Mouse (Mus musculus) MEL (cell line): Measurements from ENCODE around the gene Nans. TPM values are rescaled to one million over a fixed set of nuclear protein-coding genes. Genes with fewer than 3 reads are reported as not detected.

ENCODE experiments used
- DNase-seq: peaks from one replicate; pipeline ENCODE4 v3.0.0; 2011; ENCODE audit warnings: low read depth, low spot score
- H3K27ac ChIP-seq: 2 replicates; pipeline ENCODE4 v1.5.1; 2012; ENCODE audit warnings: low read depth, mild to moderate bottlenecking, control low read depth, low read length, moderate library complexity; ENCODE audit not compliant: control insufficient read depth
- H3K27me3 ChIP-seq, 2 experiments: fragments of 150-350 bp in 1 of 2; sonication (generic) in 1 of 2; 2 replicates each; pipeline ENCODE4 v1.6.1; 2012; ENCODE audit warnings: low read length in 2 of 2, mild to moderate bottlenecking in 2 of 2, improper control_type of control experiment in 1 of 2, moderate library complexity in 1 of 2; ENCODE audit not compliant: insufficient read depth in 2 of 2, control insufficient read depth in 1 of 2
- H3K36me3 ChIP-seq, 2 experiments: 2 replicates each; pipeline ENCODE4 v1.6.1; 2012 to 2014; ENCODE audit warnings: low read length in 2 of 2, improper control_type of control experiment in 1 of 2, inconsistent platforms in 1 of 2, mild to moderate bottlenecking in 1 of 2; ENCODE audit not compliant: insufficient read depth in 2 of 2, control insufficient read depth in 1 of 2
- H3K4me1 ChIP-seq, 2 experiments: fragments of 150-350 bp in 1 of 2; sonication (generic) in 1 of 2; 2 replicates each; pipeline ENCODE4 v1.6.1; 2012; ENCODE audit warnings: low read length in 2 of 2, improper control_type of control experiment in 1 of 2, mild to moderate bottlenecking in 1 of 2; ENCODE audit not compliant: insufficient read depth in 2 of 2, control insufficient read depth in 1 of 2
- H3K4me3 ChIP-seq, 2 experiments: fragments of 150-350 bp in 1 of 2; sonication (generic) in 1 of 2; 2 replicates each; pipeline ENCODE4 v1.5.1; 2012; ENCODE audit warnings: low read depth in 2 of 2, low read length in 2 of 2, mild to moderate bottlenecking in 2 of 2, moderate library complexity in 2 of 2, control low read depth in 1 of 2, improper control_type of control experiment in 1 of 2; ENCODE audit not compliant: control insufficient read depth in 1 of 2, insufficient read depth in 1 of 2
- H3K79me2 ChIP-seq: 2 replicates; pipeline ENCODE4 v1.6.1; 2012; ENCODE audit warnings: mild to moderate bottlenecking, low read length, moderate library complexity; ENCODE audit not compliant: control insufficient read depth, poor library complexity, insufficient read depth
- H3K9ac ChIP-seq: 2 replicates; pipeline ENCODE4 v1.6.1; 2012; ENCODE audit warnings: low read depth, mild to moderate bottlenecking, control low read depth, low read length, moderate library complexity; ENCODE audit not compliant: control insufficient read depth, poor library complexity, severe bottlenecking
- H3K9me3 ChIP-seq: fragments of 150-350 bp; sonication (generic); replicated peaks from 2 replicates; pipeline ENCODE4 v1.6.1; 2012; ENCODE audit warnings: mild to moderate bottlenecking, low read length, improper control_type of control experiment, moderate library complexity; ENCODE audit not compliant: insufficient read depth
- BHLHE40 ChIP-seq: IDR thresholded peaks from 2 replicates; pipeline ENCODE4 v1.6.1; 2012; ENCODE audit warnings: low read depth, mild to moderate bottlenecking, inconsistent platforms, low read length, improper control_type of control experiment, borderline replicate concordance
- CHD1 ChIP-seq: IDR thresholded peaks from 2 replicates; pipeline ENCODE4 v1.6.1; 2012; ENCODE audit warnings: low read depth, mild to moderate bottlenecking, inconsistent platforms, low read length, improper control_type of control experiment
- CHD2 ChIP-seq: IDR thresholded peaks from 2 replicates; pipeline ENCODE4 v1.6.1; 2011; ENCODE audit warnings: low read length, improper control_type of control experiment
- ELF1 ChIP-seq: IDR thresholded peaks from 2 replicates; pipeline ENCODE4 v1.6.1; 2014; ENCODE audit warnings: low read depth, mild to moderate bottlenecking, inconsistent platforms, low read length, improper control_type of control experiment, moderate library complexity
- EP300 ChIP-seq, 2 experiments: IDR thresholded peaks; 2 replicates each; pipeline ENCODE4 v1.6.1; 2011; ENCODE audit warnings: improper control_type of control experiment in 2 of 2, low read length in 2 of 2, low read depth in 1 of 2, mild to moderate bottlenecking in 1 of 2
- ETS1 ChIP-seq: IDR thresholded peaks from 2 replicates; pipeline ENCODE4 v1.6.1; 2012; ENCODE audit warnings: low read depth, mild to moderate bottlenecking, inconsistent platforms, low read length, improper control_type of control experiment, moderate library complexity
- KAT2A ChIP-seq: conservative IDR thresholded peaks from 2 replicates; pipeline ENCODE4 v1.6.1; 2012; ENCODE audit warnings: low read depth, low read length, improper control_type of control experiment, inconsistent platforms
- MXI1 ChIP-seq: IDR thresholded peaks from 2 replicates; pipeline ENCODE4 v1.6.1; 2011; ENCODE audit warnings: mild to moderate bottlenecking, low read depth, low read length, improper control_type of control experiment
- MYB ChIP-seq: IDR thresholded peaks from 2 replicates; pipeline ENCODE4 v1.6.1; 2011; ENCODE audit warnings: mild to moderate bottlenecking, low read depth, low read length, improper control_type of control experiment
- MYC ChIP-seq: IDR thresholded peaks from 2 replicates; pipeline ENCODE4 v1.6.1; 2011; ENCODE audit warnings: low read depth, mild to moderate bottlenecking, low read length, improper control_type of control experiment, moderate library complexity
- NRF1 ChIP-seq: IDR thresholded peaks from 2 replicates; pipeline ENCODE4 v1.6.1; 2014; ENCODE audit warnings: low read depth, mild to moderate bottlenecking, inconsistent platforms, low read length, improper control_type of control experiment, moderate library complexity; ENCODE audit not compliant: poor library complexity, insufficient read depth, severe bottlenecking
- POLR2A ChIP-seq, 2 experiments: IDR thresholded peaks; 2 replicates each; pipeline ENCODE4 v1.6.1; 2011 to 2012; ENCODE audit warnings: low read length in 2 of 2, mild to moderate bottlenecking in 2 of 2, control low read depth in 1 of 2, improper control_type of control experiment in 1 of 2, low read depth in 1 of 2, moderate library complexity in 1 of 2; ENCODE audit not compliant: control insufficient read depth in 1 of 2, insufficient read depth in 1 of 2, poor library complexity in 1 of 2
- POLR2AphosphoS5 ChIP-seq: IDR thresholded peaks from 2 replicates; pipeline ENCODE4 v1.6.1; 2012; ENCODE audit warnings: low read depth, borderline replicate concordance, mild to moderate bottlenecking, inconsistent platforms, low read length, moderate library complexity, mixed read lengths
- RCOR1 ChIP-seq: IDR thresholded peaks from 2 replicates; pipeline ENCODE4 v1.6.1; 2012; ENCODE audit warnings: low read depth, mild to moderate bottlenecking, inconsistent platforms, low read length, improper control_type of control experiment
- SIN3A ChIP-seq: IDR thresholded peaks from 2 replicates; pipeline ENCODE4 v1.6.1; 2012; ENCODE audit warnings: low read length, improper control_type of control experiment, inconsistent platforms
- SMC3 ChIP-seq: IDR thresholded peaks from 2 replicates; pipeline ENCODE4 v1.6.1; 2011; ENCODE audit warnings: low read depth, low read length, improper control_type of control experiment
- USF2 ChIP-seq, 2 experiments: IDR thresholded peaks; 2 replicates each; pipeline ENCODE4 v1.6.1; 2011 to 2012; ENCODE audit warnings: improper control_type of control experiment in 2 of 2, low read length in 2 of 2, borderline replicate concordance in 1 of 2, inconsistent platforms in 1 of 2, low read depth in 1 of 2, mild to moderate bottlenecking in 1 of 2; ENCODE audit not compliant: insufficient read depth in 1 of 2
- ZC3H11A ChIP-seq: IDR thresholded peaks from 2 replicates; pipeline ENCODE4 v1.6.1; 2012; ENCODE audit warnings: low read depth, mild to moderate bottlenecking, inconsistent platforms, low read length, improper control_type of control experiment
- ZKSCAN1 ChIP-seq: IDR thresholded peaks from 2 replicates; pipeline ENCODE4 v1.6.1; 2012; ENCODE audit warnings: low read depth, mild to moderate bottlenecking, inconsistent platforms, low read length, improper control_type of control experiment, moderate library complexity
- polyA plus RNA-seq, 2 experiments: library from polyadenylated mRNA; stranded (reverse) in 1 of 2; unstranded in 1 of 2; fragments of >175 nt in 1 of 2; fragments of >200 nt in 1 of 2; gene quantifications; 2 replicates each; pipeline versions ENCODE4 v1.2.1 to v1.2.4; 2012; ENCODE audit warnings: low replicate concordance in 2 of 2, low read depth in 1 of 2; ENCODE audit not compliant: insufficient read length in 2 of 2, insufficient read depth in 1 of 2, missing spikeins in 1 of 2
- total RNA-seq: library from RNA; depleted of rRNA; stranded (reverse); fragments of 300-350 nt; gene quantifications from 2 replicates; pipeline ENCODE4 v1.2.3, GENCODE M21; 2012

Gene Nans
- total and polyA plus RNA-seq, 3 experiments = 136 to 246 (median 182) TPM

DNA sequence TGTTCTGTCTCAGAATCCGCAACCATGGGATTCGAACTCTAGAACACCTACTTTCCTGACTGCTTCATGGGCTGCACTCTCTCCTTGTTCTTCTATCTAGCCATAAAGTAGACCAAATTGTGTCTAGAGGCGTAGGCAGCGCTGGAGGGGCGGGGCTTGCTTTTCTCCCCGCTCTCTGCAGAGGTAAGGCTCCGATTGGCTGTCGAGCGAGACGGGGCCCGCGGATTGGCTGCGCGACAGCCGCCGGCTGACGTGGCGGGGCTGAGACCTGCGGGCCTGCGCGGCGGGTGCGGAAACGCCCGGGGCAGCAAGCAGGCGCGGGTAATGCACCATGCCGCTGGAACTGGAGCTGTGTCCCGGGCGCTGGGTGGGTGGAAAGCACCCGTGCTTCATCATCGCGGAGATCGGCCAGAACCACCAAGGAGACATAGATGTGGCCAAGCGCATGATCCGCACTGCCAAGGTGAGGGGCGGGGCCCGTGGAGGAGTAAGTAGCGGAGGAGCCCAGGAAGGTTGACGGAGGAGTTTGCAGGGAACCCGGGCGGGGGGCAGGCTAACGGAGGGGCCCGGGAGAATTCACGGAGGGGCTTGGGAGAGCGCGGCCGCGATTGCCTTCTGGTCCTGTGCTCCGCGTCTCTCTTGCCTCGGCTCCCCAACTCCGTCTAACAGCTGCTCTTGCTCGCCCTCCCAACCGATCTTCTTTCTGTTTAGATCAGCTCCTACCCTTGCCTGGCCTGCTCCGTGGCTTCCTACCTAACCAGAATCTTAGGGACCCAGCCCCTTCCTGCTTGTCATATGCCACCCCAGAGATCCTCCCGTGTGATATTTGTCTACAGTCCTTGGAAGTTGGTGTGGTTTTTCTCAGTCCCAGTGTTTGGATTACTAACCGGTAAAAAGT is at the start of gene Nans (continued):
- TF ChIP-seq USF2 (IDR thresholded peaks at IDR 0.05; ENCODE audit: borderline replicate concordance in 1 of 2, insufficient read depth in 1 of 2, low read depth in 1 of 2, low read length in 2 of 2) = no peak
- peak; percentile 90 for TF ChIP-seq MXI1
- TF ChIP-seq SIN3A = peak; percentile 90
- no peak for TF ChIP-seq ZKSCAN1
- peak; percentile 78 for TF ChIP-seq ELF1

DNA sequence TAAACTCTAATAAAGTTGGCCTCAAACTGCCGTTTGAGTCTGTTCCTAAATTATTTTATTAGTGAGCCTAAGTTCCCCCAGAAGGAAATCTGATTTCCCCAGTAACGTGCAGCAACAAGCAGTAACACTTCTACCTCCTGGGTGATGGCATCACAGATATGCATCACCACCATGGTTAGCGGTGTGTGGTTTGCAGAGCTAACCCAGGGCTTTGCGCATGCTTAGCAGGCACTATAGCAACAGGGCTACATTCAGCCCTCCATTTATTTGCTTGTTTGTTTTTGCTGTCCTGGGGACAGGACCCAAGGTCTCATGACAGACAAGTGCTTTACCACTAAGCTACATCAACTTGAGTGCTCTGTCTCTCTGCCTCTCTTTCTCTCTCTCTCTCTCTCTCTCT is 46.5 kb upstream of the Nans start:
- Histone ChIP-seq H3K36me3 (no peaks in the 10 kb centered on the region), H3K4me1 (peaks cover 0 to 3% of the 10 kb centered on the region in 2 experiments; a peak in 2 of 4 replicates), H3K9ac (no peak overlapping the region), H3K79me2 (no peaks in the 10 kb centered on the region)
- peak; percentile 54 for DNase-seq
- TF ChIP-seq BHLHE40 (no peak; the same call in 1 of the 2 replicates), POLR2A (IDR thresholded peaks at IDR 0.05; ENCODE audit: control insufficient read depth in 1 of 2, insufficient read depth in 1 of 2, low read depth in 1 of 2, low read length in 2 of 2, poor library complexity in 1 of 2) (no peak), CHD1 (no peak), MYC (no peak), KAT2A (no peak), ELF1 (no peak), ZC3H11A (no peak), POLR2AphosphoS5 (no peak), MYB (no peak), EP300 (IDR thresholded peaks at IDR 0.05; ENCODE audit: low read depth in 1 of 2, low read length in 2 of 2) (0 out of 4 replicates have a peak, but pooled peaks of 1 of the 2 experiments have one; percentile 13), RCOR1 (0 out of 2 replicates have a peak, but pooled peaks have one; percentile 40), NRF1 (peak; percentile 72), SMC3 (no peak), ETS1 (no peak), CHD2 (no peak)
- TF ChIP-seq, all 39 proteins: peak for 3
- no peak overlapping the region for H3K4me3 ChIP-seq
- H3K27ac ChIP-seq = no peak overlapping the region
- peaks cover 2 to 3% of the 10 kb centered on the region in 2 experiments; a peak in 2 of 4 replicates for H3K27me3 ChIP-seq
- no peaks in the 10 kb centered on the region for H3K9me3 ChIP-seq
